In genomic region chr10:19008607-19008940, GRCm38 (mm10) we compare ENCODE assay signal across 15 mouse cellular contexts. TPM values are rescaled to one million over a fixed set of nuclear protein-coding genes. Genes with fewer than 3 reads are reported as not detected.
DNase-seq lines count a peak whose midpoint lies in the region; ATAC-seq and TF ChIP-seq lines count a peak whose summit lies in the region.
"Had no signal": no experiment of that assay in that cellular context is flagged by ENCODE, and none has a peak within 500 bp of the region (broad histone marks: within the 10 kb centered on the region; RNA-seq: fewer than 3 reads in every experiment).

No protein-coding gene starts in this region.

- no peak overlapping the region for H3K4me3 ChIP-seq in liver, embryonic 16.5 days (ENCODE audit: low read depth, low read length)
- no peak overlapping the region for H3K4me3 ChIP-seq in liver, embryonic 12.5 days
- H3K4me3 ChIP-seq in CH12.LX (replicated peaks in 1 of 3; ENCODE audit: low read depth in 2 of 3, low read length in 2 of 3, poor library complexity in 1 of 3) (peak overlapping the region; percentile 49 to 68 (median 61)), myocyte (no peak overlapping the region)
- no peak overlapping the region for H3K4me3 ChIP-seq in brown adipose tissue, adult 24 weeks (ENCODE audit: insufficient read depth, low read depth, low read length)
- H3K4me3 ChIP-seq: forebrain, embryonic 13.5 days; limb, embryonic 15.5 days had no signal

- TF ChIP-seq EP300 in CH12.LX (IDR thresholded peaks at IDR 0.05; ENCODE audit: low read length), result no peak; the same call in 1 of the 2 replicates

- 48% methylated on average over 4 of the region's 4 CpGs for WGBS in liver, embryonic 16.5 days (ENCODE audit: insufficient replicate concordance)
- WGBS in liver, embryonic 12.5 days (ENCODE audit: insufficient replicate concordance), result 67% methylated on average over 4 of the region's 4 CpGs

- TF ChIP-seq CTCF in CH12.LX (conservative IDR thresholded peaks at IDR 0.05 in 1 of 2, IDR thresholded peaks at IDR 0.05 in 1 of 2; ENCODE audit: low read depth in 2 of 2, low read length in 2 of 2), result no peak

- peaks cover 8% of the 10 kb centered on the region for H3K4me1 ChIP-seq in liver, embryonic 16.5 days (ENCODE audit: control insufficient read depth, low read depth, low read length)
- 0 out of 2 replicates have a peak, but pooled peaks cover 4% of the 10 kb centered on the region for H3K4me1 ChIP-seq in liver, embryonic 12.5 days
- peaks cover 19 to 45% of the 10 kb centered on the region in 2 experiments for H3K4me1 ChIP-seq in CH12.LX (ENCODE audit: control insufficient read depth in 1 of 2, insufficient read depth in 2 of 2)
- H3K4me1 ChIP-seq in brown adipose tissue, adult 24 weeks (ENCODE audit: control insufficient read depth, insufficient read depth, insufficient read length, low read length), result peaks cover 13% of the 10 kb centered on the region; the same call in 1 of the 2 replicates
- H3K4me1 ChIP-seq: forebrain, embryonic 13.5 days; limb, embryonic 15.5 days had no signal

- DNase-seq in CH12.LX (ENCODE audit: extremely low read depth), result no peak
- DNase-seq in kidney, adult 11 months, result no peak
- no peak for DNase-seq in thymus, postnatal 10 days (ENCODE audit: low spot score in 2 of 2)
- DNase-seq: cerebellum, adult 8-10 months; heart, adult 11 months; kidney, postnatal 10 days; layer of hippocampus, adult 9-11 months had no signal

- TF ChIP-seq POLR2A in CH12.LX (IDR thresholded peaks at IDR 0.05; ENCODE audit: low read depth, low read length), result no peak
- no peak for TF ChIP-seq POLR2A in myocyte (IDR thresholded peaks at IDR 0.05; ENCODE audit: insufficient read length, low read depth)

- in situ Hi-C loops in CH12.LX (cut with MboI; ENCODE audit: low pct_ligation_motif_present, low pct_unique_long_range_greater_than_20kb, low sequenced_read_pairs), result no loop called here

- H3K9ac ChIP-seq in liver, embryonic 16.5 days (ENCODE audit: low read depth, low read length), result no peak overlapping the region
- no peak overlapping the region for H3K9ac ChIP-seq in liver, embryonic 12.5 days
- H3K9ac ChIP-seq in CH12.LX (ENCODE audit: insufficient read depth, low read depth), result peak overlapping the region; percentile 79
- H3K9ac ChIP-seq: forebrain, embryonic 13.5 days; limb, embryonic 15.5 days had no signal

- H3K27me3 ChIP-seq in liver, embryonic 16.5 days (ENCODE audit: control insufficient read depth, insufficient read depth, low read depth, low read length), result no peaks in the 10 kb centered on the region
- no peaks in the 10 kb centered on the region for H3K27me3 ChIP-seq in liver, embryonic 12.5 days (replicated peaks)
- H3K27me3 ChIP-seq in CH12.LX (replicated peaks) (no peaks in the 10 kb centered on the region), myocyte (ENCODE audit: control insufficient read depth, insufficient read depth, insufficient read length) (no peaks in the 10 kb centered on the region)
- H3K27me3 ChIP-seq: forebrain, embryonic 13.5 days; limb, embryonic 15.5 days had no signal

- H3K9me3 ChIP-seq in liver, embryonic 16.5 days (replicated peaks; ENCODE audit: control insufficient read depth, low read length), result no peaks in the 10 kb centered on the region
- no peaks in the 10 kb centered on the region for H3K9me3 ChIP-seq in liver, embryonic 12.5 days (replicated peaks)
- no peaks in the 10 kb centered on the region for H3K9me3 ChIP-seq in CH12.LX (replicated peaks; ENCODE audit: low read length)
- H3K9me3 ChIP-seq: forebrain, embryonic 13.5 days; limb, embryonic 15.5 days had no signal

- H3K27ac ChIP-seq in liver, embryonic 16.5 days (ENCODE audit: low read length), result peak overlapping the region; percentile 23; the same call in 1 of the 2 replicates
- H3K27ac ChIP-seq in liver, embryonic 12.5 days, result no peak overlapping the region
- H3K27ac ChIP-seq in CH12.LX (ENCODE audit: insufficient read depth, low read depth), result peak overlapping the region; percentile 97
- peak overlapping the region; percentile 71 for H3K27ac ChIP-seq in brown adipose tissue, adult 24 weeks (replicated peaks; ENCODE audit: low read depth, low read length)
- H3K27ac ChIP-seq: forebrain, embryonic 13.5 days; hindbrain, postnatal 0 days; limb, embryonic 15.5 days had no signal

- H3ac ChIP-seq in myocyte (ENCODE audit: control insufficient read depth, insufficient read length), result no peak overlapping the region

- H3K36me3 ChIP-seq in liver, embryonic 16.5 days (ENCODE audit: control insufficient read depth, insufficient read depth), result no peaks in the 10 kb centered on the region; the same call in 1 of the 2 replicates
- H3K36me3 ChIP-seq in liver, embryonic 12.5 days, result peaks cover 13% of the 10 kb centered on the region; the same call in 1 of the 2 replicates
- H3K36me3 ChIP-seq in CH12.LX (replicated peaks in 1 of 2; ENCODE audit: control insufficient read depth in 1 of 2, insufficient read depth in 1 of 2, low read length in 1 of 2) (peaks cover 65 to 75% of the 10 kb centered on the region in 2 experiments), myocyte (ENCODE audit: control insufficient read depth, insufficient read depth) (peaks cover 39% of the 10 kb centered on the region)

- H3K4me2 ChIP-seq in liver, embryonic 16.5 days (ENCODE audit: low read depth, low read length), result no peak overlapping the region
- H3K4me2 ChIP-seq in liver, embryonic 12.5 days, result no peak overlapping the region
- H3K4me2 ChIP-seq in CH12.LX (ENCODE audit: insufficient read depth, low read depth, poor library complexity, severe bottlenecking), result peak overlapping the region; percentile 57
- H3K4me2 ChIP-seq in myocyte (ENCODE audit: low read depth), result peak overlapping the region; percentile 44
- H3K4me2 ChIP-seq: forebrain, embryonic 13.5 days; limb, embryonic 15.5 days had no signal

- ATAC-seq in liver, embryonic 16.5 days (ENCODE audit: low read depth), result no peak
- no peak for ATAC-seq in liver, embryonic 12.5 days
- ATAC-seq: forebrain, embryonic 13.5 days; hindbrain, postnatal 0 days; midbrain, embryonic 16.5 days had no signal

- no peak; the same call in 1 of the 2 replicates for TF ChIP-seq RAD21 in CH12.LX (IDR thresholded peaks at IDR 0.05; ENCODE audit: low read depth, low read length)

- H3K79me2 ChIP-seq in CH12.LX (replicated peaks; ENCODE audit: control insufficient read depth, extremely low read depth, insufficient read depth, poor library complexity, severe bottlenecking) (peaks cover 90% of the 10 kb centered on the region), myocyte (ENCODE audit: control insufficient read depth, insufficient read depth) (peaks cover 42% of the 10 kb centered on the region)

- dilution Hi-C loops in CH12.LX (cut with MboI; ENCODE audit: extremely low pct_ligation_motif_present, extremely low pct_unique_long_range_greater_than_20kb, low sequenced_read_pairs), result no loop called here

TF ChIP-seq in CH12.LX, 34 proteins besides CTCF, POLR2A, EP300 and RAD21 (continues in another document):
- TF ChIP-seq ZMIZ1 (IDR thresholded peaks at IDR 0.05; ENCODE audit: low read depth, low read length) (no peak), HCFC1 (IDR thresholded peaks at IDR 0.05; ENCODE audit: low read depth, low read length) (no peak), GABPA (IDR thresholded peaks at IDR 0.05; ENCODE audit: insufficient replicate concordance, low read depth, low read length) (no peak), UBTF (IDR thresholded peaks at IDR 0.05; ENCODE audit: low read depth, low read length) (no peak), IRF4 (IDR thresholded peaks at IDR 0.05; ENCODE audit: low read depth, low read length) (peak; percentile 78), MAZ (IDR thresholded peaks at IDR 0.05; ENCODE audit: low read depth, low read length) (no peak), NELFE (IDR thresholded peaks at IDR 0.05; ENCODE audit: low read depth, low read length) (no peak), MXI1 (IDR thresholded peaks at IDR 0.05; ENCODE audit: low read depth, low read length) (no peak), MYC (IDR thresholded peaks at IDR 0.05; ENCODE audit: low read depth, low read length) (no peak; the same call in 1 of the 2 replicates), JUND (conservative IDR thresholded peaks at IDR 0.05; ENCODE audit: low read depth, low read length) (peak; percentile 38; the same call in 1 of the 2 replicates), TCF12 (IDR thresholded peaks at IDR 0.05; ENCODE audit: low read depth, low read length) (no peak), MAX (IDR thresholded peaks at IDR 0.05; ENCODE audit: low read length) (no peak), CHD1 (IDR thresholded peaks at IDR 0.05; ENCODE audit: low read depth, low read length) (peak; percentile 15; the same call in 1 of the 2 replicates)

TF ChIP-seq in myocyte, 11 proteins besides CTCF, POLR2A, EP300 and RAD21:
- TF ChIP-seq REST (IDR thresholded peaks at IDR 0.05; ENCODE audit: insufficient read depth, insufficient read length), result no peak
- no peak for TF ChIP-seq USF1 (IDR thresholded peaks at IDR 0.05; ENCODE audit: low read depth)
- no peak for TF ChIP-seq SRF (IDR thresholded peaks at IDR 0.05; ENCODE audit: control insufficient read depth, insufficient read length, low read depth)
- no peak for TF ChIP-seq MYOD1 (IDR thresholded peaks at IDR 0.05; ENCODE audit: control insufficient read depth in 1 of 3, insufficient read length in 2 of 3, low read depth in 2 of 3)
- TF ChIP-seq E2F4 (IDR thresholded peaks at IDR 0.05; ENCODE audit: insufficient read depth), result no peak
- TF ChIP-seq CEBPB (IDR thresholded peaks at IDR 0.05; ENCODE audit: insufficient read depth, poor library complexity, severe bottlenecking), result no peak
- no peak for TF ChIP-seq MAX (IDR thresholded peaks at IDR 0.05; ENCODE audit: low read depth)
- TF ChIP-seq POLR2AphosphoS2 (IDR thresholded peaks at IDR 0.05; ENCODE audit: insufficient read length, low read depth), result no peak

RNA-seq across cellular contexts. Expression of gene Tnfaip3, which starts 6.9 kb away (rescaled TPM):
- polyA plus RNA-seq in liver, embryonic 16.5 days (2015; fragmentation: Nextera tagmentation; extraction: Ambion mirVana), result 1.7 and 2.2 TPM in 2 replicates
- 0.80 and 1.2 TPM in 2 replicates for polyA plus RNA-seq in liver, embryonic 12.5 days (2016; fragmentation: Nextera tagmentation; extraction: Ambion mirVana)
- 65.3 and 95.3 TPM in 2 replicates for total RNA-seq in CH12.LX (2012; rRNA removed)
- total RNA-seq in CH12.LX (2014; rRNA removed), result 38.8 and 51.7 TPM in 2 replicates
- polyA plus RNA-seq in CH12.LX (2012; ENCODE audit: insufficient read length, low read depth), result 21.4 and 24.6 TPM in 2 replicates
- polyA plus RNA-seq in brown adipose tissue, adult 24 weeks (2012; ENCODE audit: insufficient read depth, insufficient read length, missing spikeins), result 1.7 and 2.0 TPM in 2 replicates
- polyA plus RNA-seq in myocyte (2012; fragmentation: generic; extraction: Trizol), result 8.0 TPM

Comparison
In these comparisons a context has a peak if more than half of its experiments do, and no peak if none do; other contexts are left out.
1. H3K4me2 ChIP-seq: peak in CH12.LX (single experiment) and myocyte (single experiment); none in liver, embryonic 16.5 days (single experiment) and liver, embryonic 12.5 days (single experiment).
2. H3K4me3 ChIP-seq: peak in CH12.LX (3 of 3); none in liver, embryonic 16.5 days (single experiment), liver, embryonic 12.5 days (single experiment), brown adipose tissue, adult 24 weeks (single experiment) and myocyte (single experiment).